Mouse (Mus musculus): ENCODE measurements around the gene AI854703. TPM values are rescaled to one million over a fixed set of nuclear protein-coding genes. Genes with fewer than 3 reads are reported as not detected.

AI854703 gene
- total RNA-seq, 4 experiments from 2014 or later = 0.22 to 0.69 (median 0.43) TPM

Other genes with a start within 250 kb of the AI854703 start
- 10 to 100 TPM; 13.8 to 22.8 (median 17.9) TPM for gene Krba1, start 231.2 kb upstream of the AI854703 start, total RNA-seq (2022)
- 10 to 100 TPM in 3 of 4 experiments, 1 to 10 TPM in 1; 9.7 to 10.1 (median 10.1) TPM for gene Zfp467, start 180.9 kb upstream of the AI854703 start, total RNA-seq (2022)
- under 1 TPM; 0.14 to 0.35 (median 0.31) TPM for gene Sspo, start 178.5 kb upstream of the AI854703 start, total RNA-seq (2022)
- 10 to 100 TPM; 18.1 to 27.4 (median 23.3) TPM for gene Atp6v0e2, start 89.1 kb upstream of the AI854703 start, total RNA-seq (2022)
- 10 to 100 TPM; 17.7 to 20.1 (median 18.8) TPM for gene Lrrc61, start 72.0 kb upstream of the AI854703 start, total RNA-seq (2022)
- gene Rarres2, start 54.0 kb upstream of the AI854703 start, total RNA-seq (2022) = 100 to 1,000 TPM in 1 of 4 experiments, 10 to 100 TPM in 3; 62.1 to 108 (median 77.5) TPM
- not detected for gene Gm45021, start 37.2 kb upstream of the AI854703 start, total RNA-seq (2022)
- 10 to 100 TPM; 35.5 to 40.9 (median 36.3) TPM for gene Repin1, start 32.9 kb upstream of the AI854703 start, total RNA-seq (2022)
- 1 to 10 TPM in 2 of 4 experiments, not detected in 2; 1.0 to 2.8 TPM for gene Gm44965, start 32.8 kb upstream of the AI854703 start, total RNA-seq (2022)
- gene Zfp775, start 24.7 kb upstream of the AI854703 start, total RNA-seq (2022) = 10 to 100 TPM; 12.9 to 15.5 (median 14.1) TPM
- gene Gimap8, start 20.5 kb downstream of the AI854703 start, total RNA-seq (2022) = 1 to 10 TPM; 4.9 to 8.8 (median 5.8) TPM
- gene Gimap9, start 49.4 kb downstream of the AI854703 start, total RNA-seq (2022) = 1 to 10 TPM; 2.6 to 4.2 (median 3.1) TPM
- gene Gimap4, start 57.8 kb downstream of the AI854703 start, total RNA-seq (2022) = 10 to 100 TPM; 16.1 to 25.6 (median 20.1) TPM
- 10 to 100 TPM; 28.6 to 39.2 (median 35.6) TPM for gene Gimap6, start 81.5 kb downstream of the AI854703 start, total RNA-seq (2022)
- 1 to 10 TPM; 2.7 to 5.0 (median 4.3) TPM for gene Gm28053, start 91.8 kb downstream of the AI854703 start, total RNA-seq (2022)
- gene Gimap7, start 91.9 kb downstream of the AI854703 start, total RNA-seq (2022) = under 1 TPM in 3 of 4 experiments, not detected in 1; 0.22 to 0.78 (median 0.71) TPM
- 1 to 10 TPM; 6.3 to 9.4 (median 8.0) TPM for gene Gimap1, start 112.3 kb downstream of the AI854703 start, total RNA-seq (2022)
- gene Gimap5, start 119.4 kb downstream of the AI854703 start, total RNA-seq (2022) = 1 to 10 TPM; 4.1 to 5.0 (median 4.5) TPM
- under 1 TPM; 0.53 to 0.86 (median 0.54) TPM for gene Gimap3, start 144.1 kb downstream of the AI854703 start, total RNA-seq (2022)
- 10 to 100 TPM; 15.0 to 19.3 (median 17.1) TPM for gene Tmem176a, start 214.2 kb downstream of the AI854703 start, total RNA-seq (2022)
- 10 to 100 TPM; 34.1 to 50.4 (median 41.2) TPM for gene Tmem176b, start 214.7 kb downstream of the AI854703 start, total RNA-seq (2022)
- not detected for gene Aoc1, start 246.1 kb downstream of the AI854703 start, total RNA-seq (2022)